Mouse (Mus musculus): ENCODE measurements around the gene Blnk.
A peak's percentile ranks its signal among the peaks of the same experiment; 100 is the strongest.

The Blnk gene

DNA sequence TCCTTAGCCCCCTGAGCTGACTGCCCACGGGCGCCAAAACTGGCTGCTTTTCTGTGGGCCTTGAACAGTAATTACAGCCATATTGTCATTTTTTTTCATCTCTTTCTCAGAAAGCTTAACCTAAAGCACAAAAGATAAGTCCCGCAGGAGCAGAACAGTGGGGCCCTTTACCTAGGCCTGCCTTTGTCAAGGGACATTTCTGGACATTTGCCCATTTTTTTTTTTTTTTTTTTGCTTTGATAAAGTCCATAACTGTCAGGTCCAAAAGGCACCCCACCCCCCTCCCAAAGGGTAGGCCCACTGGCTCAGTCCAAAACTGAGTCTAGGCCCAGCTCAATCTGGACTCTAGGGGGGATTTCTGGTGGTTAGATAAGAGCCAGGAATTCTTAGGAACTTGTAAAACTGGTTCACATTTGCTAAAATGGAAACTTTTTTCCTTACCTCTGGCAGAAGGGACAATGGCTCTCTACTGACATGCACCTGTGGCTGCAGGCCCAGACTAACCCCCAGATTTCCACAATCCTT, 29.9 kb downstream of the Blnk start:
- no peak for DNase-seq (ENCODE audit: low spot score)

DNA sequence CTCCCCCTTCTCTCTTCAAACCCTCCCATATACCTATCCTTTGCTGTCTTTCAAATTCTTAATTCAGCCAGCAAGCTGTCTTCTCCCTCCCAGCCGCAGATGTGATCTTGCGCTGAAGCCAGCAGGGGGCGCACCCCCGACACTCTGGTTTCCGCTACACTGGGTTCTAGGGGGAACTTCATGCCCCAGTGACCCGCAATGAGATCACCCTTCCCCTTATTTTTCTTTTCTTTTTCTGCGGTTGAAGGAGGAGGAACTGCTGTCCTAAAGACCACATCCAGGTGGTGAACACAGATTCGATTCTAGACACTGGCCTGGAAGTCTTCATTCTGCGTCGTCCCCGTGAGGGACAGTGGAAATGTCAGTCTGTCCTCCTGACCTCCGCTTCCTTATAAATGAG, 31.3 kb downstream of the Blnk start:
- peak; percentile 26 for DNase-seq (ENCODE audit: low spot score)

DNA sequence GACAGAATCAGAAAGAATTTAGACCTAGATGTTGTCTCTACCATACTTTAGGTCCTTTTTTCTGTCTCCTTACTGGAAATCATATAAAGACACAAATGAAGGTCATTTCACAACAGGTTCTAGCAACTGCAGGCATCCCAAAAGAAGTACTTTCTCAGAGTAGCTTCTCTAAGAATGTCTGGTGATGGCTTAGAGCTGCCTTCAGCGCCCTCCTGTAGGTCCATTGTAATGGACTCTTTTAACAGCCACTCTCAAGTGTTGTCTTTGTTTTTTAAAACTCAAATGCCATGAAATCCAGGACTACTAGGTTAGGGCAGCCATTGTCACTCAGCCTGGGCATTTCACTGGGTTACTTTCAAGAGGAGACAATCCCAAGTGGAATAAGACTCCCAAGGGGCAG, 35.4 kb downstream of the Blnk start:
- DNase-seq (ENCODE audit: low spot score), result no peak

DNA sequence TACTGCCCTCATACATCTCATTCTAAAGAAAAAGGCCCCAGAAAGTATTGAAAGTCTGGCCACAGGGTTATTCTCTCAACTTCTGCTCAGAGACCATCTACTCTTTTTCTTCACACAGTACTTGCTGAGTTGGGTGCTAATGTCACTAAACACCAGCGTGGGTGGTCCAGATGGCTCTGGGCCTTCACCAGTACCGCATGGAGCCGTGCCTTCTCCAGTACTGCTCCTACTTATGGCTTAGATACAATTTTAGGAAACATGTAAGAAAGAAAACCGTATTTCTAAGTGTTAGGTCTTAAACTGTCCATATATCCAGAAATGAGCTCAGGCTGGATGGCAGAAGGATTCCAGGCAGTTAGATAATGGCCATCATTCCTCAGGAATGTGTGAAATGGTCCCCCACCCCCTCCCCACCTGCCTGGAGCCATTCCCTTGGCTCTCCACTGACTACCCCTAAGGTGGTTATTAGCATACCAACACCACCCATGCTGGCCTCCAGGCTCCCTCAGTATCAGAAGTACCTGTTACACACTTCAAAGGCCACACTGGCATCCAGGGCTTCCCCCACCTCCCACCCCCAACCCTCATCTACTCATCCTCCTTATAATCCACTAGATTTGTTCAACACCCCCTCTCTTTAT, 47.3 kb downstream of the Blnk start:
- no peak for DNase-seq (ENCODE audit: low spot score)

DNA sequence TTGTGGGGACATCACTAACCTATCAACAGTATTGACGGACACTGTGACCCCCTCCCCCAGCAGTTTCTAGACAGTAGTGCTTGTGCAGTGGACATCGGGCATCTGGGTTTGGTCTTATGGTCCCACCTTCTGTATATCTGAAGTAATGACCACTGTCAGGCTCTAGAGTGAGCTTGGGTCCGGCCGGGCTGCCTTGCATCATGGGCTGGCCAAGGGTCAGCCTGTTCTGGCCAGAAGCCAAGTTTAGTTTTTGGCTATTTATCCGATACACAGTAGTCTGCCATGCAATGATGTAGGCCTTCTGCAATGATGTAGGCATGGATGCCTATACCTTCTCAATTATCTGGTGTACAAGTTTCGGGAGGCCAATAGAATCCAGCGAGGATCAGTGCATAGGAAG, 50.8 kb downstream of the Blnk start:
- DNase-seq (ENCODE audit: low spot score), result no peak

DNA sequence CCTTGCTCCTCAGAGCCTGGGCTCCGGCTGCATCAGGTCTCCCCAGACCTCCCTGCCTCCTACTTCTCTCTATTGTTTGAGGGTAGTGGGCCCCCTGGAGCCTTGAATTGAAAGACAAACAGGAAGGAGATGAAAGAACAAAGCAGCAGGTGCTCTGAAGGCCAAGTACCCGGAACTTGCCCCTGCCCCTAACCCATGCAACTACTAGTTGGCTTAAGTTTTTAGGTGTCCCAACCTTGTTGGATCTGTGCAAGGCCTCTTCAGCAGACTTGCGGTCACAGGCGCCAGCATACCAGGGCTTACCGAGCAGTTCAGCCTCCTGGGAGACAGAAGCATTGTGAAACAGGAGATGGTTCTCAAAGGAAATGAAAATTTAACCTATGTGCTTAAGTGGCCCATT, 58.3 kb downstream of the Blnk start:
- no peak for DNase-seq (ENCODE audit: low spot score)

DNA sequence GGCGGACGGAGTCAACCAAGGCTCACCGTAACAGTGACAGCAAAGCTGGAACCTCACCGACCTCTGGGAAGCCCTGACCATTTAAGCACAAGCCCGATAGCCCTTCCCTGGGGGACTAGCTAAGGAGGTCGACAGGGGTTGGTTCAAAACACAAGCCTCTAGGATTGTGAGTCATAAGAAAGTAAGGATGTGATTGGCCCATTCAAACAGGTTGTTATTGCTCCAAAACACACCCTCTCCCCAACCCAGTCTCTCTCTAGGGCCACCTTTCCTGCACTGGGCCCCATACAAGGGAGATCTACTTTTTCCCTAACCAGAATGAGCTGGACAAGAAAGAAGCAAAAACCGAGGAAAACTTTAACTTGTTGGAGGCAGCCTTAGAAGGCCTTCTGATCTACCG, 59.0 kb downstream of the Blnk start:
- no peak for DNase-seq (ENCODE audit: low spot score)

DNA sequence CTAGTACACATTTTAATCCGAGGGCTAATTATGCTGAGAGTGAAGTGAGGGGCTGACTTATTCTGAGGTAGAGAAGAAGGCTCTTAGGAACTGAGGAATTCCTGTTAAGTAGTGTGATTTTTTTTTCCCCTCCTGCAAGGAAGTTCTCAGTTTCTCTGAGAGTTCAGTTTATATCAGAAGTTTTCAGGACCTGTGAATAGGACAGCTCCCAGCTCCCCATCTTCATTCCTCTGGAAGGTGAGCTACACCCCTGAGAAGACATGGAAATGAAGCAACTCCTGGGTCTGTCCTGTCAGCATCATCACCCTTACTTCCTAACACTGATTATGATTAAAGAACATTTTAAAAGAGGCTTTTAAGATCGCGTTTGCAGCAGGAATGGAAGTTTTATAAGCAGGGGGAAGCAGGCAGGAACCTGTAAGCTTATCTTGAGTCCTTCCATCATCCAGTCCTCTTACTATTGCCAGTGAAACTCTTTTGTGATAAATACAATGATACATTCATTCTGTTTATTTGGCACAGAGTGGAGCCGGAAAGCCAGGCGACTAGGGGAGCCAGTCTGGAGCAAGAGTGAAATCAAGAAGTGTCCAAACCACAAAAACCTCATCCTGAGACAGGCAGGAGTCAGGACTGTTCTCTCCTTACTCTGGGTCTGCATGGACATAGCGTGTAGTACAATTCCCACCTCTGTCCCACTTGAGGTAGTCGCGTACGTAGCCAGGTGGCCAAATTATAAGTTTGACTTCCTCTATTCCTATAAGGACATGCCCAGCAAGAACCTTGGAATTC, 62.6 kb downstream of the Blnk start:
- DNase-seq (ENCODE audit: low spot score), result no peak

DNA sequence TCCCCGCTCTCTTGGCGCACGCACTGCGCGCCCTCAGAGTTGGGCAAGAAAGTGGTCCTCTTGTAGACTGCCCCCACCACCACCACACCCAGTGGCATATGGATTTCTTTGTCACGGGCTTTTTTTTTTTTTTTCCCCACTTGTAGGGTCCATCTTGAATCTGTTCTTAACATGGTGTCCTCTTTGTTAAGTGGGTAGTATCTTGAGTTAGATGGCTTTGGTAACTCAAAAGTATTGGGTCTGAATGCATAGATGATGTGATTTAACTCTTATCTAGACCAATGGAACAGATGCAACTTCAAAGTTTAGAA, 99.0 kb downstream of the Blnk start:
- DNase-seq (ENCODE audit: low spot score), result no peak

DNA sequence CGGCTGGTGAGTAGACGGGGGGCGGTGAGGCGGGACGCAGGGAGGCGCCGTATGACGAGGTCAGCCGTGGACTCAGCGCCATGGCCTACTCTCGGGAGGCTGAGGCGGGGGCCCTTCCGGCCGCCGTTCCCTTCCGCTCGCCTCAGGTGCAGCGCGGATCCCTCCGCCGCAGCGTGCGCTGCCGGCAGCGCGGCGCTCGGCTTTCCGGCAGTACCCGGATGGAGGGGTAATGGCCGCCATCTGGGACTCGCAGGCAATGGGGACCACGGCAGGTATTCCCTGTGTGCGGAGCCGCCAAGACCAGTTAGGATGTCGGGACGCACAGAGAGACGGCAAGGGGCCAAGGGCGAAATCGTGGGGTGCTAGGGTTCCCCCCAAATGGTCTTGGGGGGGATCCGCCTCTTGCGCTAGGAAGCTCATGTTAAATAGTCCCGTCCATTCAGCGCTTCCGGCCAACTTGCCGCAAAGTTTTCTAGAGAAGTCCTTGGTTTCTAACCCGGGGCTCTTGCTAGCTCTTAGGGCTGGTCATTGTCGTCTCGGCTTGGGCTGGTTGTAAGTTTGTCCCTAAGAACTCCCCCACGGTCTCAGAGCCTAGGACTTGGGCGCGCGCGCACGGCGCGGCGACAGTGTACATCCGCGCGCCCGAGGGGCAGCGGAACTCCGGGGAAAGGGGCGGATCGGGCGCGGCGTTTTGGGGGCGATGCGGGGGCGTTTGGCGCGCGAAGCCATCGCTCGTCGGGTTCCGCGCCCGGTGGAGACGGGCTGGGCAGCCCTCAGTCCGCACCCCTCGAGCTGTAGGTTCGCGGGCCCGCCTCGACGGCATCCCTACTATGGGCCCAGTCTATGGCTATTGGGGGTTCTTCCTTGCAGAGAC, 99.6 kb downstream of the Blnk start, which contains the start of gene Zfp518a:
Gene Zfp518a (plus strand): TSS at position 187 of the 874 bp plus-strand sequence.
- peak; percentile 74 for DNase-seq (ENCODE audit: low spot score)

DNA sequence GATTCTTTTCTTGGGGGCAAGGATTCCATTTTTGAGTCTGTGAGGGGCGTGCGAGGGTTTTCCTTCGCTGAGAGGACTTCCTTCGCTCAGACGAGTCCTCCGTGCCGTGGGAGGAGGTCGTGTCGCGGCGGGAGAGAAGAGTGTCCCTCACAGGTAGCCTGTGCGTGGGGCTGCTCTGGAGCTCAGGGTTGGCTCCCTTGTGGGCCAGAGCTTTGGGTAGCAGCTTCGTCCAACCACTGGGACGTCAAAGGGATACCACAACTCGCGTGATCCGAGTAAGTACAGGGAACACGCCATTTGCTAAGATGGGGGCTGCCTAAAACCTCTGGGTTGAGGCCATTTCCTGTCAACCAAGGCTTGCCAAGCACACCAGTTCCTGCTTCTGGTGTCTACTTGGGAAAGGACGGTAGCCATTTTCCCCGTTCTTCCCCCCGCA, 100.2 kb downstream of the Blnk start:
- peak; percentile 32 for DNase-seq (ENCODE audit: low spot score)

DNA sequence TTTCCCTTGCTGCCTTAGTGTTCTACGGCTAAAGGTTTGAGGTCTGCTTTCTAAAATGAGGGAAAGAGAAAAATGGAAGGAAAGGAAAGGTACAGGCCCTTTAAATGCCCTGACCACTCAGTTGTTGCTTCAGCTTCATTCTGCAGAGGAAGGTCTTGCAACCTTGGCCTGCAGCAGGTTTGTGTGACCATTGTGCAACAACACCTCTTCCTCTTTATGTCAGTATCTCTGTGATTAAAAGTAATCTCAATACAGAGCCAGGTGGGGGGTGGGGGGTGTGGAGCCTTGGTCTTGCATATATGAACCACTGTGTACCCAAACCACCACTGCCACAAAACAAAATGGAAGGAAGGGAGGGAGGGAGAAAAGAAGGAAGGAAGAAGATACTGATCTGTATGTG, 105.4 kb downstream of the Blnk start:
- no peak for DNase-seq (ENCODE audit: low spot score)

DNA sequence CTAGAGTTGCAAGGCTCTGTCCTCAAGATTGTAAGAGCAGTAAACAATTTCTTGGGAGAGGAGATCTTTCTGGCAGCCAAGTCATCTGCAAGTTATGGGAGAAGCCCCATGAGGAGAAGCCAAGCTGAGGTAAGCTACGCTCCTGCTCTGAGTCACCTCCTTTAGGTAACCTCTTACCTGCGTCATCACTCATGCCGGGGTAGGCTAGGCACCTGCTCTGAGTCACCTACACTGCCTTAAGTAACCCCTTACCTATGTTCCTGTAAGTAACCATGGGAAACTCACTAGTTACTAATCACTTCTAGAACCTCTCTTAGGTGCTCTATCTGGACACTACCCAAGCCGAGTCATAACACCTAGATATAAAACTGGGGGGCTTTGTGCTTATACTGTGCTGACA, 112.6 kb downstream of the Blnk start:
- no peak for DNase-seq (ENCODE audit: low spot score)

Measured in layer of hippocampus, adult 9-10 months (tissue).